Mouse (Mus musculus) retina, embryonic 14.5 days (tissue): ENCODE data around the gene Slc13a1.

ENCODE experiments used
- DNase-seq: peaks from one replicate; pipeline ENCODE4 v3.0.0-alpha.2; 2015; ENCODE audit warnings: low spot score

The Slc13a1 gene

GRCm38 (mm10) chr6:24076089-24076488, 91.8 kb downstream of the Slc13a1 start:
- no peak for DNase-seq

GRCm38 (mm10) chr6:24072804-24073203, 95.1 kb downstream of the Slc13a1 start:
- no peak for DNase-seq

- no peak for DNase-seq
Measured at GRCm38 (mm10) chr6:24059754-24060153, 108.1 kb downstream of the Slc13a1 start.

DNA sequence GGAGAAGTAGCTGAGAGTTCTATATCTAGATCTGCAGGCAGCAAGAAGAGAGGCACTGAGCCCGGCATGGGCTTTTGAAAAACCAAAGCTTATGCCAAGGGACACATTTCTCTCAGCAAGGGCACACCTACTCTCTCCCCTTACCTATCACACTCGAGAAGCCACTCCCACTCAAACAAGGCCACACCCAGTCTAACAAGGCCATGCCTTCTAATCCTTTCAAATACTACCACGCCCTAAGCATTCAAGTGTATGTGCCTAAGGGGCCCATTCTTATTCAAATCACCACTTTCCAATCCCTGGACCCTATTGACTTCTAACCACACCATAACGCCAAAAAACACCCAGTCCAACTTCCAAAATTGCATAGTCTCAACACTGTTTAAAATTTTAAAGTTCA, 112.8 kb downstream of the Slc13a1 start:
- no peak for DNase-seq

GRCm38 (mm10) chr6:24054086-24054710, 113.7 kb downstream of the Slc13a1 start:
- DNase-seq = no peak

DNA sequence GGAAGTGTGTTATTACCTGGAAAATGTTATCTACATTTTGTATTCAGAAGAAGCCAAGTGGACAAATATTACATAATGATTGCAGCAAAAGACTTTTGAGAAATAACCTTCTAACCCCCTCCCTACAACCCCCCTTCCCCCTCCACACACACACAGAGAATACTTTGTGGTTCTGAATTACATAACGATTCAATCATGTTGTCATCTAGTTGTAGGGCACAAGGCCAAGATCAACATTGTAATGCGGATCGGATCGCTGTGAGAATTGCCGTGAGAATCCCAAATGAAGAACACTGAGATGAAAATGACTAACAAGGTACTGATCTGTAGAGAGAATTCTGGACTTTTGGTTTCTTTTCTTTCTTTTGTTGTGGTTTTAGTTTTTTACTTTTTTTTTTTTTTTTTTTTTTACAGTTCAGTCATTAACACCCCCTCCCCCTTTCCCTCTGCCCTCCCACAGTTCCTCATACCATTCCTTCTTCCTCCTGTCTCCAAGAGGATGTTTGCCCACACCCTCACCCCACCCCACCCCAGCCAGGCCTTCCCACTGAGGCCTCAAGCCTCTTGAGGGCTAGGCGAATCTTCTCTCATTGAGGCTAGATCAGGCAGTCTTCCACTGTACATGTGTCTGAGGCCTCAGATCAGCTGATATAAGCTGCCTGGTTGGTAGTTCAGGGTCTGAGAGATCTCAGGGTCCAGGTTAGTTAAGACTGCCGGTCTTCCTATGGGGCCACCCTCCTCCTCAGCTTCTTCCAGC, 120.7 kb downstream of the Slc13a1 start:
- no peak for DNase-seq

DNA sequence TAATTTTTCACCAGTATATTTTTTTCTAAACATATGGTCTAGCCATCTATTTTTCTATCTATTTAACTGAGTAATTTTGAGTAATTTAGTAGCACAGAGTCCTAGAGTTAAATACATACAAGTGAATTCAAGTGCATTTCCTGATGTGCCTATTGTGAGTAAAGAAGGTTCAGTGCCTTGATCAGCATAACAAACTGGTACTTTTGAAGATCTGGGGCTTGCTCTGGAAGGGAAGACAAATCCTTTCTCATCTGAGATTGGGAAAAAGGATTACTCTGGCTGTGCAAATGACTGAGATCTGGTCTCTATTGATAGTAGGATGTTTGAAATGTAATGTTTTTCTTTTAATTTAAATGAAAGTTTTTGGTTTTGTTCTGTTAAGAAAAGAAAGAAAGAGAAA, 124.4 kb downstream of the Slc13a1 start:
- DNase-seq = no peak
